Mouse (Mus musculus) C2C12 (cell line): ENCODE data around the gene Card14.

Source experiments
- CEBPB ChIP-seq: IDR thresholded peaks from one replicate; pipeline ENCODE4 v1.6.1; 2011; ENCODE audit warnings: low read depth, mild to moderate bottlenecking, control low read depth, moderate library complexity
- CTCF ChIP-seq: IDR thresholded peaks from one replicate; pipeline ENCODE4 v1.5.1; 2011; ENCODE audit not compliant: control insufficient read depth, insufficient read depth, insufficient read length
- MAX ChIP-seq: IDR thresholded peaks from one replicate; pipeline ENCODE4 v1.6.1; 2011; ENCODE audit warnings: mild to moderate bottlenecking, control low read depth
- MYOD1 ChIP-seq: IDR thresholded peaks from one replicate; pipeline ENCODE4 v1.6.1; 2011; ENCODE audit warnings: low read depth; ENCODE audit not compliant: control insufficient read depth, insufficient read length

DNA sequence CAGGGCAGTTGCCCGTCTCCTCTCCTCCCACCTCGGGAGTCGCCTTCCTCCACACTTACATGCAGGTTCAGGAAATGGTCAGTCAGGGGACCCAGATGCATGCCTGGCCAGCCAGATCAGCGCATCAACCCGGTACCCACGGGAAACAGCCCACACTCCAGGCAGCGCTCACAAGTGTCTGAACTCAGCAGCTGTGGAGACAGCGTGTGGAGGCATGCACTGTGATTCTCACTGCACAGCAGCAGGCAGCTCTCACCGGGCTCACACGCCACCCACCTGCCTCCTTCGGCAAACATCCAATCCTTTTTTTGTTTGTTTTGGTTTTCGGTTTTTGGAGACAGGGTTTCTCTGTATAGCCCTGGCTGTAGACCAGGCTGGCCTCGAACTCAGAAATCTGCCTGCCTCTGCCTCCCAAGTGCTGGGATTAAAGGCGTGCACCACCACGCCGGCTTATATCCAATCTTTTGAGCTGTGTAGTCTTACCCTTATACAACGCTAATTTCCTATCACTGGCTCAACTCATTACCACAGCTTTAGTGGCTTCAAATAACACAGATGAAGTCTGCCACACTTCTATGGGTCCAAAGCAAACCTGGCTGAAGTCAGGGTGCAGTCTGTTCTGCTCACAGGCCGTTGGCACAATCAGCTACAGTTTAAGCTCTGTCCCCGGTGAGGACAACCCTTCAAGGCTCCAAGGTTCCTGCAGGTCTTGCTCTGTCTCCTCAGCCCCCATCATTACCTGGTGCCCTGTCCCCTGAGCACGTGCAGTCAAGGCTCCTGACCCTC, 20.2 kb upstream of the Card14 start:
- TF ChIP-seq CTCF (no peak), MAX (no peak), CEBPB (no peak), MYOD1 (no peak)
